Mouse (Mus musculus): Measurements from ENCODE around the gene Ttll6. TPM values are rescaled to one million over a fixed set of nuclear protein-coding genes. Genes with fewer than 3 reads are reported as not detected.

Ttll6 gene
- polyA plus RNA-seq, 1 experiment from 2014 or later: 0.05 TPM

Other genes with a start within 250 kb of the Ttll6 start
- 0.23 and 1.4 TPM in 2 replicates for gene B4galnt2, start 218.9 kb upstream of the Ttll6 start, polyA plus RNA-seq (2015; fragmentation: Nextera tagmentation; extraction: Ambion mirVana)
- gene Igf2bp1, start 127.8 kb upstream of the Ttll6 start, polyA plus RNA-seq (2015; fragmentation: Nextera tagmentation; extraction: Ambion mirVana): 20.6 and 25.7 TPM in 2 replicates
- gene Gip, start 109.2 kb upstream of the Ttll6 start, polyA plus RNA-seq (2015; fragmentation: Nextera tagmentation; extraction: Ambion mirVana): not detected in 2 replicates
- gene Snf8, start 98.9 kb upstream of the Ttll6 start, polyA plus RNA-seq (2015; fragmentation: Nextera tagmentation; extraction: Ambion mirVana): 65.5 and 74.2 TPM in 2 replicates
- 25.6 and 35.2 TPM in 2 replicates for gene Ube2z, start 68.4 kb upstream of the Ttll6 start, polyA plus RNA-seq (2015; fragmentation: Nextera tagmentation; extraction: Ambion mirVana)
- 1,708 and 1,946 TPM in 2 replicates for gene Atp5g1, start 58.1 kb upstream of the Ttll6 start, polyA plus RNA-seq (2015; fragmentation: Nextera tagmentation; extraction: Ambion mirVana)
- not detected in 2 replicates for gene Calcoco2, start 21.8 kb upstream of the Ttll6 start, polyA plus RNA-seq (2015; fragmentation: Nextera tagmentation; extraction: Ambion mirVana)
- not detected in 2 replicates for gene Hoxb13, start 60.5 kb downstream of the Ttll6 start, polyA plus RNA-seq (2015; fragmentation: Nextera tagmentation; extraction: Ambion mirVana)
- gene Hoxb9, start 137.7 kb downstream of the Ttll6 start, polyA plus RNA-seq (2015; fragmentation: Nextera tagmentation; extraction: Ambion mirVana): 0.06 TPM in 1 of 2 replicates, not detected in the other
- gene Hoxb8, start 148.1 kb downstream of the Ttll6 start, polyA plus RNA-seq (2015; fragmentation: Nextera tagmentation; extraction: Ambion mirVana): 0.08 TPM in 1 of 2 replicates, not detected in the other
- gene Hoxb7, start 152.8 kb downstream of the Ttll6 start, polyA plus RNA-seq (2015; fragmentation: Nextera tagmentation; extraction: Ambion mirVana): 0.25 and 0.32 TPM in 2 replicates
- gene Hoxb6, start 158.7 kb downstream of the Ttll6 start, polyA plus RNA-seq (2015; fragmentation: Nextera tagmentation; extraction: Ambion mirVana): 0.49 and 1.2 TPM in 2 replicates
- gene Hoxb5, start 169.6 kb downstream of the Ttll6 start, polyA plus RNA-seq (2015; fragmentation: Nextera tagmentation; extraction: Ambion mirVana): 1.4 and 3.3 TPM in 2 replicates
- 0.31 and 0.70 TPM in 2 replicates for gene Hoxb4, start 184.5 kb downstream of the Ttll6 start, polyA plus RNA-seq (2015; fragmentation: Nextera tagmentation; extraction: Ambion mirVana)
- 0.71 and 0.98 TPM in 2 replicates for gene Hoxb3, start 189.5 kb downstream of the Ttll6 start, polyA plus RNA-seq (2015; fragmentation: Nextera tagmentation; extraction: Ambion mirVana)
- 3.7 and 6.8 TPM in 2 replicates for gene Hoxb2, start 216.7 kb downstream of the Ttll6 start, polyA plus RNA-seq (2015; fragmentation: Nextera tagmentation; extraction: Ambion mirVana)
- not detected in 2 replicates for gene Hoxb1, start 232.0 kb downstream of the Ttll6 start, polyA plus RNA-seq (2015; fragmentation: Nextera tagmentation; extraction: Ambion mirVana)

All from heart, embryonic 15.5 days (tissue).